Mouse (Mus musculus): Measurements from ENCODE around the gene Adcyap1r1.
A peak's percentile ranks its signal among the peaks of the same experiment; 100 is the strongest.

Gene Adcyap1r1

DNA sequence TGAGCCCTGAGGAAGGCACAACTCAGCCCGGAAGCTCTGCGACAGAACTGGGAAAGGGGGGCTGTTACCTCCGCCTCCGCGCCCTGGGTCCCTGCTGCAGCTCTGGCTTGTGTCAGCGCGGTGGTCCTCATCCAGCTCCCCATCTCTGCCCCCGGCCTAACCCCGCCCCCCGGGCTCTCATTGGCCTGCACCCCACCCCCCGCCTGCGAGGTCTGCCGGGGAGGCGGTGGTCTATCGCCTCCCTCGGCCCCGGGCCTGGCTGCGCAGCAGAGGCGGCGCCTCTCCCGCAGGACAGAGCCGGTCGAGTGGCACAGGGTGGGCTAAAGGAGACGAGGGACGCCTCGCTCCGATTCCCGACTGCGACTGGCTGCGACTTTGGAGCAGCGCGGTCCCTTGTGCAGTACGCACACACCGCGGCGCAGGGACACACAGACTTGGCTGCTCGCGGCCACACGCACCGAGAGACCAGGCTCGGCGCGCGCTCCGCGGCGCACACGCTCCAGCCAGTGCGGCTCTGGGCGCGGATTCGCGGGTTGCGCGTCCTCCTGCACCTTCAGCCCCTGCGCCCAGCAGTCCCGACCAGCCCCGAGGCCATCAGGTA lies at the start of gene Adcyap1r1:
TSS of gene Adcyap1r1 (plus strand) at position 208 of the 601 bp plus-strand sequence.
- no peak for DNase-seq (ENCODE audit: low spot score)

DNA sequence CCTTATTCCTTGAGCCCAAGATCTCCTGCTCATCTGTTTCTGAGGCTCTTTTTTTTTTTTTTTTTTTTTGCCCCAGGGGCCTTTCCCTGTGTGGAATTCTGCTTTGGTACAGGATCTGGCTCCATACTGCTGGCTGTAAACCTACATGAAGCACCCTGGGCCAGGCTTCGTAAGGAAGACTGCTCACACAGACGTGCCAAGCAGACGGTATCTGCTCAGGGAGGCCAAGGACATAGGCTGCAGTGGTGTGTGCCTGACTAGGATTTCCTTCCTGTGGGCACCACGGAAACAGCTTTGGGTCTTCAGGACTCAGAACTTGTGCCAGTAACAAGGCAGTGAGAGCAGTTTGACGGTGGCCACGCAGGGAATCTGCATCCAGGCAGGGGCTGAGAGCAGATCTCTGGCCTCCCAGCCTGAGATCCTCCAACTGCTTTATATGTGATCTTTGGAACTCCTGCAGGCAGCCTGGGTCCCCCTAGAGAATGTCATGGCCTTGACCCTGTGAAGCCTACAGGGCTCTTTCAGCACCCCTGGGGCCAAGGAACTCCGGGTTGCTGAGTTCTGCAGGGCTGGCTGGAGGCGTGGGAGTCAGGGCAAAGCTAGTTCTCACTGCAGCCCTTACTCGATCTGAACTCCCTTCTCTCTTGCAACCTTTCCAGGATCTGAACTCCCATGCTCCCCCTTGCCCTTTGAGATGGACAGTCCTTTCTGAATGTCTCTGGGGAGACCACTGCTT lies 49.6 kb upstream of the Adcyap1r1 start:
- no peak for DNase-seq (ENCODE audit: low spot score)

DNA sequence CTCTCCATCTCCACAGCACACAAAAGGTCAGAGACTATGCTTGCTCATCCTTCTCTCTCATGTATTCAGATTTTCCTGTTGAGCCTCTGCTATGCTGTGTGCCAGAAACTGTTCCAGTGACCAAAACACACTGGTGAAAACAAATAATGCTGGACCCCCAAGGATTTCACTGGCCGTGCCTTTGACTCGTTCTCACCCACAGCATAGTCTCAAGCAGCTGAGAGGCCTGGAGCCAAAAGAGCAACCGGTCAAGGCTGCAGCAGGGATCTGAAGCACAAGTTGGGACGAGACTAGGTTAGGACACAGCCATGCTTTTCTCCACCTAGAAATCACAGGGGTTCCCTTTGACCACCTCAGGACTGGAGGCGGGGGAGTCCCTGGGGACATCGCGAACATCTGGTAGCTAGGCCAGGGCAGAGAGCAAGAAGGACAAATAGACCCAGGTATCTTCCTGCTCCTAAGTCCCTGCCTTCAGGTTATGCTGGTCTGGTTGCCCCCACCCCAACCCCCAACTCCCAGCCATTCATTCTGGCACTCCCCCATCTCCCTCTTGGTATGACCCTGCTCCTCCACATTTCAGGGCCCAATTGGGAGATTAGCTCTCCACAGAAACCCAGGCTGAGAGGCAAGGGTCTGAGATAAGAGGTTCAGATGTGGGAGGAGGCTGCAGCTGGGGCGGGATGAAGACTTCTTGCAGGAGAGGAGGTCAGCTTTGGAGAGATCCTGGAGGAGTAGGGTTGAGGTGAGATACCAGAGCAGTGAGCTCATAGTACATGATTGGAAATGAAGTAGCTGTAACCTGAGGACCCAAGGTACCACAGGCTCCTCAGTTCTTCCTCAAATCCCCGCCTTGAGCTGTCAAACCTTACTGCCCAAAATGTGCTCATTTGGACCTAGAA lies 48.1 kb upstream of the Adcyap1r1 start:
- DNase-seq (ENCODE audit: low spot score): no peak

DNA sequence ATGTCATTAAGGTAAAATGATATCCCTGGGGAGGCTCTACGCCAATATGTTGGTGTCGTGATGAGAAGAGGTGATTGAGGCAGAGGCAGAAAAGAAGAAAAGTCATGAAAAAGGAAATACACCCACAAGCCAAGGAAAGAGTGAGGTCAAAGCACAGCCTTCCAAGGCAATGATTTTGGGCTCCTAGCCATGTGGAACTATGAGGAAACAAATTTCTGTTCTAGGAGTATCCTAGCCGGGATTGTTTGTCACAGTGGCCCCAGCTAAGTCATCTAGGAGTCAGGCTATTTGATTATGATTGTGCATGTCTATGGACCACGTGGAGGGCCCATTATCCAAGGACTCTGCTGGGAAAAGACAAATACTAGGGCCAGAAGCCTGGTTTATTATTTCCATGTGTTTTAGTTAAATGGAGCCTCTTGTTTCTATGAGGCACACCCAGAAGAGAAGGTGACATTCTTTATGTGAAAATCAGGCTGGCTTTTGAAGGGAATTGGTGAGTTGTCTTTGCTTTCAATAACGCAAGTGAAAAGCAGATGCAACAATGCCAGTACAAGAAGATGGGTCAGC lies 47.3 kb upstream of the Adcyap1r1 start:
- no peak for DNase-seq (ENCODE audit: low spot score)

DNA sequence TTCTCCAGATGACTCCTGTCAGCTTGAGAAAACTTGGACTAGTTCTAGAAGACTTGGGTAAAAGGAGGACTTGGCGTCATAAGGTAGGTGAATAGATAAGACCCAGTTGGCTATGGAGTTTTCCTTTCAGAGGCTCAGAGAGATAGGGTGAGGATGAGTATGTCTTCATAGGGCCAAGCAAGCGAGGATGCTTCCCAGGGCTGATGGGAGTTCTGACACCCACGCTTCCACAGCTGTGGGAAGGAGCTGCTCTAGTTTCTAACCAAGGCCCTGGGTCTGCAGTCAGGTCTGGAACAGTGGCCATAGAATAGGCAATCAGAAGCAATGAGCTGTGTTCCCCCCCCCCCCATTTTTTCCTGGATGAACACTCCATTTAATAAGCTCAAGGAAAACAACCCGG lies 44.4 kb upstream of the Adcyap1r1 start:
- DNase-seq (ENCODE audit: low spot score): no peak

DNA sequence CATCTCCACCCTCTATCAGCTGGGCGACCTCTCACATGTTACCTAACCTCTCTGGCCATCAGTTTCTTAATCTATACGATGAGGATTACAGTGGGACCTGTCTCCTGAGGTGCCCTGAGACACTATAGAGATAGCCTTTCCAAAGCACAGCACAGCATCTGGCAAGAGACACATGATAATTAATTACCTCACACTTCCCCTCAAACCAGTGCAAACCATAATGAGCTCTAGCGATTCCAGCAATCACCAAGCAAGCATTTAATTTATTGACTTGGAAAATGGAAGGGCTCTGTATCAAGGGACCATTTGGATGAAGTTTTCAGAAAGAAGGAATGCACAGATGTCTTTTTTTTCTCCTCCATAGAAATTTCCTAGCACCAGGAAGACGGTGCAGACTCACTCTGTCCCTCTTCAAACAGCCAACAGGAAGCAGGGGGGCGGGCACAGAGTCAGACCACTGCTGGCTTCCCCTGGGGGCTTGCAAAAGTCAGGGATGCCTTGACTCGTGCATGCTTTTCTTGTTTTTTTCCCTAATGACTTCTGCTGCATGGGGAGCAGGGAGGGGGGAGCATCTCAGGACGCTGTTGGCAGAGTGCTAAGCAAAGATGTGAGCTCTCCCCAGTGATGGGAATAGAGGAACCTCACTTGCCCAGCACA lies 41.5 kb upstream of the Adcyap1r1 start:
- no peak for DNase-seq (ENCODE audit: low spot score)

DNA sequence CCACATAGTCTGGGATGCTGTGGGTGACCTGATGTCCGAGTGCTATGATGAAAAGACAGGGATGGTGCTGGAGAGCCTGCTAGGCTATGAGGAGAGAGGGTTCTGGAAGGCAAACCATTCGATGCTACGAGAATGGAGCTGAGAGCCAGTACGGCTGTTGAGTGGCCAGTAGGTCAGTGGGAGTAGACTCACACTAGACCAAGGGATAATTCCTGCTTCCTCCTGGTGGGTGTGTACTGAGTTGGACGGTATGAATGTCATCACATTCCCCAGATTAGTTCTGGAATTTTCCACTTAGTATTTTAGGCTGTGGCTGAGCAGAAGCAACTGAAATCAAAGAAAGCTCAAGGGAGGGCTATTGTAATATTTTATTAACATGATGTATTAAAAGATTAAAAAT lies 40.8 kb upstream of the Adcyap1r1 start:
- DNase-seq (ENCODE audit: low spot score): peak; percentile 23

DNA sequence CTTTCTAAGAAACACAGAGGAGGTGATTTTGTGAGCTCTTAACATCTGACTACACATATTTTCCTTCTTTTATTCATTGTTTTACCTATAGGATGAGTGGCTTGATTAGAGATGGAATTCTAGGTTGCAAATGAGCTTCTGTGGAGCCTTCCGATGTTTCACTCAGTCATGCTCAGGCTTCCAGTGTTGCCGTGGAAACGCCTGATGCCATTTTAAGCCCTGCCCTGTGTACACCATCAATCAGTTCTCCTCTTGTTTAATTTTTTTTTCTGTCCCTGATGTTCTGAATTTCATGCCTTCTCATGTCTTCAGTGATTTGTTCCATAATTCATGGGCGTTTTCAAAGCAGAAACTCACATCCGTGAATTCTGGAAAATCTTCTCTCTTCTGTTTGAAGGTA lies 35.6 kb upstream of the Adcyap1r1 start:
- no peak for DNase-seq (ENCODE audit: low spot score)

DNA sequence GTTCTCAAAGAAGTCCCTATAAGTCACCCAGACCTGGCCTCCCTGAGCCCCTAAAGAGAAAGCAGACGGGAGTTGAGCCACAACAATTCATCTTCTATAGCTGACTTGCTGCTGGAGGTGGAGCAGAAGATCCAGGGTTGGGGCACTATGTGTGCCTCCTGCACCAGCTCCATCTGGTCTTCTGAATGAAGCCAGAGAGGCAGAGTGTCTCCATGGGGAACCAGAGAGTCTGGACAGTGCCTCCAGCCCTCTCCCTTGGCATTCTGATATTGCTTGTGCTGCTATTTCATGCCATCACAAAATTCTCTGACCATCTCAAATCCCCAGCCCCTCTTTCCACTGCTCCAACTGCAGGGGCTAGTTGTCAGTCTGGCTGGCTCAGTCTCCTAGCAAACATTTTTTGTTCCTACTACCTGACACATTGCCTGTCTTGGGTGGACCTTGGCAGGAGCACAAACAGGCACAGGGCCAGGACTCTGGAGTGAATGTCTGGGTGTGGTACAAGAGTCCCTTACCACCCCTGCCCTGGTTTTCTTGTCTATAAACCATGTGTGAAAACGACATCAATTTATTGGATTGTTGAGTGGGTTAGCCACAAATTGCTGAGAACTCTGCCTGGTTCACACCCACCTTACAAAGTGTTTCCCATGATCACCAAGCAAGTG lies 32.9 kb upstream of the Adcyap1r1 start:
- no peak for DNase-seq (ENCODE audit: low spot score)

DNA sequence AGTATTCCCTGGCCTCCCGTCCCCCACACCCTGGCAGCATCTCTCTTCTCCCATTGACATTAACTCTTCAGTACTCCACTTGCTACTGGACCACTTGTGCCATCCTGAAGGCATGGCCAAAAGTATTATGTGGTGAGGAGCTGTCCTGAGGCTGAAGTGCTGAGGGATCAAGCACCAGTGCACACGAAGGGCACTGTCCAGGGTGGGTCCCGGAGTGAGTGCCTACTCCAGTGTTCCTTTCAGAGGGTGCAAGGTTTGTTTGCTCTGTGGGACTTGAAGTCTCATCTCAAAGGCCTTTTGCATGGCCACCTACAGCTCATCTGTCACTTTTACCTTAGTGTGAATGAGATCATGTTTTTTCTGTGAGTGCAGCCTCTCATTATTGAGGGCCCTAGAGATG lies 31.4 kb upstream of the Adcyap1r1 start:
- no peak for DNase-seq (ENCODE audit: low spot score)

DNA sequence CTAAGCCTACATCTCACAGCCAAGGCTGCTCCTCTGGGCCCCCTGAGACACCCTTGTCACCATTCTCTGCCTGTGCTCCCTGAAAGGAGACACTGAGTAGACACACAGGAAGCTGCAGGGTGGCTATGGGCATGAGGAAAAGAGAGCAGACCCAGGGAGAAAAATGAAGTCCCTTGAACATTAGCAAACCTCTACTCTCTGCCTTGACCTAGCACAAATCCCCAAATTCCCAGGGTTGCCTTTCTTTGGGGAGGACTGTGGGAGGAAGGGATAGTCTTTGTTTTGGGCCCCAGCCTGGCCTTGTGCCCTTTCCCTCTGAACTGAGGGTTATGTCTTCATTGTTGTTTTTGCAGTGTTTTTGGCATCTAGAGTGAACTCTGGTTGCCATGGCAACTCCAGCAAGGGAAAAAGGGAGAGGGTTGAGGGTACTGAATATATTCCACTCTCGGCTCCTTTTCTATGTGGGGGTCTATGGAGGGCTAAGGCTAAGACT lies 30.9 kb upstream of the Adcyap1r1 start:
- no peak for DNase-seq (ENCODE audit: low spot score)

DNA sequence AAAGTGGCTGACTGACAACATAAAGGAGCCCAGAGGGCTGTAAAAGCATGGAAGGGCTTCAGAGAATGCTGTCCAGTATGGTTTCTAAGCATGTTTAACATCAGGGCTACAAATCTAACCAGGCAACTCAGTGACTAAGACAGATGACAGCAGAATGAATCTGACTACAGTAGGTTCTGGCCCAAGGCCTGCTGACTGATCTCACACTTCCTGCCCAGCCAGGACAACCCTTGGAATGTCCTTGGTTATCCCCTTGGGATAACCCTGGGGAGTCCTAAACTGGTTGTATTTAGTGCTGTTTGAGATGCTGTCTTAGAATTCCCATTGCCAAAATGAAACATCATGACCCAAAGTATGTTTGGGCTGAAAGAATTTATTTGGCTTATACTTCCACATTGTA lies 19.7 kb upstream of the Adcyap1r1 start:
- no peak for DNase-seq (ENCODE audit: low spot score)

DNA sequence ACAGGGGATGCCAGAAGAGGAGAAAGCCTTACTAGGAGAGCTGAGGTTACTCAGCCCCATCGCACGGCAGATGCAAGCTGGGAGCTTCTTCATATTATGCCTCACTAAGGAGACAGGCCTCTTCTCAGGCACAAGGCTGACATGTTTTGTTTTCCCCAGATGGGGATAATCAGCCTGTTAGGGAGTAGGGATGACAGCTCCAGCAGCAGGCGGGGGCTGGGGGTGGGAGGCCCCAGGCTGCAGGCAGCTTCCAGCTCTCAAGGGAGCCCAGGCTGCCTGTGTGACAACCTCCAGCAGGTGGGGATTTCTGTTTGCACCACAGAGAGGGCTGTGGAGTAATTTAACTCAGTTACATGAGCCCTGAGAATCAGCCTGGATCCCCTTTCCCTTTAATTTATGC lies 17.4 kb upstream of the Adcyap1r1 start:
- peak; percentile 7 for DNase-seq (ENCODE audit: low spot score)

DNA sequence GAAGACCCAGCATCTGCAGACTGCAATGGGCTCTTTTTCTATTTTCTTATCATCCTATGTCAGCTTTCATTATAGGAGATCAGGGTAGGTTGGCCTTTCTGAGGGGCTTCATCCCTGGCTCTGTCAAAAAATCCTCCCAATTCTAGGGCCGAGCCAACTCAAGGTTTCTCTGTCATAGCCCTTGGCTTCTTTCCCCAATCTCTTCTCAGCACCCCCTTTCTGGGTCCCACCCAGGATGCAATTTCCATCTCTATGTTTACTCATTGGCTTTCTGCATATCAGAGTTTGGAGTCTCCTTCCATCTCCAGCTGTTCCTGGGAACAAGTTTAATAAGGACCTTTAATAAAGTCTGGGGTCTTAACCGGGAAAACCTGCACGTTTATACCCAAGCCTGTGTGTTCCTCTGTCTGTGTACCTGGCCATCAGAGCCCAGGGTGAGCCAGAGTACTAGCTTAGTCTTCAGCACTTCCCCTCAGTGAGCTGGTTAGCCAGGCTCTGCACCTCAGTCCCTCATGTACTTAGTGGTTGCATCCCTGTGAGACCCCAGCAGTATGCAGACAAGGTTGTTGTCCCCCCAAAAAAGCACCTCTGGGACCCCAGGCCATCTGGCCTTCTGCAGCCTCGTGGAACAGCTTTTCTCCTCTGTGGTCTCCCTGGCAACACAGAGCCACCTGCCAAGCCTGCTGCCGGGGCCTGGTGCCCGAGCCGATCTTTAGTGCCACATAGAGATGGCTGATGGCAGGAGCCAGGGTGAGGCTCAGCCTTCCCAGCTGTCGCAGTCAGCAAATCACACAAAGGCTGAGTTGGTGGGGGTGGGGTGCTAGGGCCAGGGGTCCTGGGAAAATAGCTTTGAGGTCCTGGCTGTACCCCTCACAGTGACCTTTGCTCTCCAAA lies 16.3 kb upstream of the Adcyap1r1 start:
- DNase-seq (ENCODE audit: low spot score): no peak

DNA sequence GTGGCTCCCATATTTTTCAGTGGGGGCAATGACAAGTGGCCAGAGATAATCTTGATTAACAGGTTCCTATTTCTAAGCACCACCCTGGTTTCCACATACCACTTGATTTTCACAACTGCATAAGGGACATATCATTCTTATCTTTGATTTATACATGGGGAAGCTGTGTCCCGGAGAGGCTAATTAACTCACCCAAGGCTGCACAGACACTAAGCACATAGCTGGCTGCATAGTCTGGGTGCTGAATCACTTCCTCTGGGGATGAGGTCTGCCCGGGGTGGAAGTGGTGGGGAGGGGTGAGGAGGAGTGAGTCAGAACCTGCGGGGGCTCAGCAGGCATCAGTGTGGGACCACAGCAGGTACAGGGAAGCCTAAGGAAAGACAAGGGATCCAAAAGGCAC lies 13.9 kb upstream of the Adcyap1r1 start:
- DNase-seq (ENCODE audit: low spot score): no peak

DNA sequence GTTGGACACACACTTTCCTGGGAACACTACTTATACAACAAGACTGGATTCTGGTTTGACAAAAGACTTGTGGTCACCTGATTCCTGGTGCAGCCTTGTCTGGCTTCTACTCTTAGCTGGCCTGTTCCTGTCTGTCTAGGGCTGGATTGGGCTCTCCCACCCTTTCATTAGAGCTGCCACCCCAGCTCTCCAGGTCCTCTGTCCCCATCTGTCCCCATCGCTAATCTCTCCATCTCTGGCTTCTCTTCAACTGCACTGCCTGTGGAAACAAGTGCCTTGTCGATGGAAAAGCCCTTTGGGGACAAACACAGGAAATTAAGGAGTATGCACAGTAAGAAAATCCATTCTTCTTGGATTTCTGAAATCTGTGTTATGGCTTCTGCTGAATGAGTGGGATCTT lies 12.9 kb upstream of the Adcyap1r1 start:
- DNase-seq (ENCODE audit: low spot score): no peak

DNA sequence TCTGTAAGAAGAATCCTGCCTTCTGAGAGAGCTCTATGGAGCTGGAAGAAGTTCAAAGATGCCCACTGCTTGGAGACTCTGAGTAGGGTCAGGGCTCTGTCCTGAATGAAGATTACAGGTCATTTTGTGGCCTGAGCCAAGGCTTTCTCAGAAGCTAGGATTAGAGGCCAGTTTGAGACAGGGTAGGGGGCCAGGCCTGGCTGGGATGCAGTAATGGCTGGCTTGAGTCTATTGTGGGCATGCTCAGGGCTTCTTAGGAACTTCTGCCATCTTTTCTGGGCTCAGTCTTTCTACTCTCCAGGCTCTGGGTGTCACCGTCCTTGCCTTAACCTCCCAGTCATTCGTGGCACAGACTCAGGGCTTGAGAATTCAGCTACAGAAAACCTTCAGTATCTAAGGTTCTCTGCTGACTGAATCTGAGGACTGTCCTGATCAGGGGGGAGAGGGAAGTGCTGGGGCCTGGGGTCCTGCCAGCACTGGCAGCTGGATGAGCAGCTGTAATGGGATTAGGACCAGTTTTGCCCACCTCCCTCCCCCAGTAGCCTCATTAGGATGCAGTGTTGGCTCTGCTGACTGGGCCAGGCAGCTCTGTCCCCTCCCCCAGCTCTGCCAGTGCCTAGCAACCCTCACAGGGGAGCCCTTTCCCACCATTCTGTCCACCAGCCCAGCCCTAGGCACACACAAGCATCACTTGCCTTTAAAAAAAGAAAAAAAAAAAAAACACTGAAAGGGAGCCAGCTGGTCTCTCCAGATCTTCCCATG lies 7.7 kb upstream of the Adcyap1r1 start:
- no peak for DNase-seq (ENCODE audit: low spot score)

DNA sequence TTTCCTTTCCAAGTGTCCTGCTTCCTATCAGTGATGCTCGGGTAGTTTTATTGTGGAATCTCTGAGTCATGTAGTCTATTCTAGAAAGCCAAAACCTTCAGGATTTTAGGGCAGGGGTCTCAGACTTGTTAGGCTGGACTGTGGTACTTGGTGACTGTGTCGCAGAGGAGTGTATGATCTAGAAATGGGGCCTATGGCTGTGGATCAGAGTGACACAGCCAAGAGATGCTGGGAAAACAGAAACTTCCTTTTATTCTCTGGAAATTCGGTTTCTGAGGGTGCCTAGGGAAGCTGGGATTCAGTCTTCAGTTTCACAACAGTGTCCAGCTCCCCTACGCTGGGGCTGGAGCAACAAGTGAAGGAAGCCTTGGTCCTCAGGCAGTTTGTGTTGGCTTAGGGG lies 7.1 kb upstream of the Adcyap1r1 start:
- DNase-seq (ENCODE audit: low spot score): no peak

DNA sequence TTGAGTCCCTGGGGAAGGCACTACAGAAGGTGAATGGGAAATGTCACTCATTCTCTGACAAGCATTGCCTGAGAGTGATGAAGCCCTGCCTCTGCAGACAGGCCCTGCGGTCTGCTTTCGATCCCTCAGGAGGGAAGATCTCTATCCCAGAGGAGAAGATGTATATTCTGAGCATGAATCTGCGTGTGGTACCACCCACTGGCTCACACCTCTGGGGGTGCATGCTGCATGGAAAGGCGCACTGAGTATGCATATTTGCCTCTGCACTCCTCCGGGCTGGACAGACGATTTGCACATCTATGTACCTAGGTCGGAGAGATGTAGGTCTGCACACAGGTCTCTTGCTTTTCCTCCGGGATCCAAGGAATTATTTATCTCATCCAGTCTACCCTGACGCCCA lies 3.6 kb upstream of the Adcyap1r1 start:
- no peak for DNase-seq (ENCODE audit: low spot score)

Measured in lung, postnatal 25 days (tissue).